Mouse (Mus musculus): ENCODE data around the gene Slc41a3.

- TF ChIP-seq IRF4 (IDR thresholded peaks at IDR 0.05; ENCODE audit: low read depth, low read length): no peak
- TF ChIP-seq POLR2A (IDR thresholded peaks at IDR 0.05; ENCODE audit: low read depth, low read length): no peak
Observed at GRCm38 (mm10) chr6:90604130-90604529, 395 bp upstream of the Slc41a3 start.

Measured in CH12.LX (cell line).